Mouse (Mus musculus) ES-CJ7 (cell line): ENCODE results near the gene Tst.

Source experiments
- DNase-seq: peaks from one replicate; pipeline ENCODE4 v3.0.0; 2011; ENCODE audit warnings: low read depth, low spot score

The Tst gene

DNA sequence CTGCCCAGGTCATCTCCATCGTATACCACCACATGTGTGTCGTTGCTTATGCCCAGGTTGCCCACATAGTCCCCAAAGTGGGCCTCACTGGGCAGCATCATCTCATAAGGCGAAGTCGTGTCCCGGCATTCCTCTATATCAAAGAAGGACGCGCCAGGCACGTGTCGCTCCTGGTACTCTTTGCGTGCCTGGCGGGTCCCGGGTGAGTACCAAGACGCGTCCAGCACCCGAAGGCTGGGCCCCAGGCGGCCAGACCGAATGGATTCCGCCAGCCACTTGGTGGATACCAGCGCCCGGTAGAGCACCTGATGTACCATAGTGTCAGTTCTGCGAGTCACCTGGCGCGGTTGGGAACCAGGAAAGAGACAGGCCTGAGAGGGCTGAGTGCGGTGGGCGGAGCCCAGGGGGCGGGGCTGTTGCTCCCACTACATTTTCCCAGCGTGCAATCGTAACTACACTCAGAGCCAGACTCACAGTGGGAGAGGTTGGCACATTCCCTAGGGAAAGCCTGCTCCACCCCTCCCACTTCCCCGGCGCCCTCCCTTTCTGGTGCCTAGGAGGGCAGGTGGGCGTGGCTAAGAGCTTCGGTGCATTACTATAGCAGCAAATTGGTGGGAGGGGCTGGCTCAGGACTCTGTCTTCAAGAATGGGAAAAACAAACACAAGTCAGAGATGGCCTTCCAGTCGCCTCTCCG, at the start of gene Tst:
Gene Tst, minus strand, starts transcription at position 391 of the 695 bp plus-strand sequence.
- peak; percentile 99 for DNase-seq

DNA sequence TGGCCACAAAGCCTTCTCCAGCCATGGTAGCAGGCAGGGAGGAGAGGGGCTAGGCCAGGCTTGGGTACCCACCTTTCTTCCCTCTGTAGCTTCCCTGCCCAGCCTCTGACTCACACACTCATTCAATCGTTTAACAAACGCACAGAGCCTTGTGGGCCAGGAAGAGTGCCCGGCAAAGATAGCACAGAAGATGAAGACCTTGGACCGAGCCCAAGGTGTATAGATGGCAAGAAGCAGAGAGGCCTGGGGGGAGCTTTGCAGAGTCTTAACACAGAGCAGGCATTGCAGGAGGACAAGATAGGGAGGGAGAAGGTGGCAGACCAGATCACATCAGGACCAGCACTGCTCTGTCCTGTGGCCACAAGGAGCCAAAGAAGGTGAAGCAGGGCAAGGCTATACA, 49.5 kb upstream of the Tst start:
- DNase-seq: no peak

DNA sequence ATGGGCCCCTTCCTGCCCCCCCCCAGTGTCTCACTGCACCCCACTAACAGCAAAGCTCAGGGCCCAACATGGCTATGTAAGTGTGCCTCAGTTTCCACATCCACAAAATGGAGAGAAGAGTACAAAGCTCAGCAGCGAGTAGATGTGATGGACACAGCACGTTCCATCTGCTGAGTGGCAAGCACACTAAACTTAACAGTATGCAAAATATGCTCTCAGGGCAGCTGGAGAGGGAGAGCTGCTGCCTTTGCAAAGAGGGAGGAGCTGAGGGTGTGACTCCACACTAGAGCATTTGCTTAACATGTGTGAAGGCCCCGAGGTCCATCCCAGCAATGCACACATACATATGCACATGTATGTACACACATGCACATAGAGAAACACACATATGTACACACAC, 47.2 kb upstream of the Tst start:
- no peak for DNase-seq

DNA sequence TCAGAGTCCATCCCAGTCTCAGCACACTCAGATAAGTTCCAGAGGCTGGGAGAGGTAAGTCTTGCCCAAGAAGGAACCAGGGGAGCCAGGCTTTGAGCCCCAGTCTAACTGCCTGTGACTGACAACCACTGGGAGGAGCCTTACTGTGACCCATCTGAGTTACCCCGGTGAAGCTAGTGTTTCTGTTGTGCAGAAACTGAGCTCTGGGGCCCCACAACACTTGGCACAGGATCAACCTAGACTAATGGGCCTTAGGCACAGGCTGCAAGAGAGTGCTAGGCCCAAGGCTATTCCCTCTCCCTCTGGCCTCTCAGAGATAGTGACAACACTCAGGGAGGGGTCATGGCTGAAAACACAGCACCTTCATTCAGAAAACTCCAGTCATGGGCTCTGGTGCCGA, 45.5 kb upstream of the Tst start:
- no peak for DNase-seq

DNA sequence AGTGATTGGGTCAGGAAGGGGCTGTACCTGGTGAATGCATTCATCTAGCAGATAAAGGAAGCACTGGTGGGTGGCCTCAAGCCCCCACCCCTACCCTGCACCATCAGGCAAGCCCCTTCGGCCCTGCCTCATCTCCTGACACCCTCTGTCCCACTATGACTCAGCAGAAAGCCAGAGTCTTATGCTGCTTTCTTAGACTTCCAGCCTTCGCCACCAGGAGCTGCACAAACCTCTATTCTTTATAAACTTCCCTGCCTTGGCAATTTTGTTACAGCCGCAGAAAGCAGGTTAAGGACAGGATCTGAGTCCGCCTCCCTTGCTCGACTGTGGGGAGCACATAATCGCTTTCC, 44.7 kb upstream of the Tst start:
- DNase-seq: peak; percentile 83

DNA sequence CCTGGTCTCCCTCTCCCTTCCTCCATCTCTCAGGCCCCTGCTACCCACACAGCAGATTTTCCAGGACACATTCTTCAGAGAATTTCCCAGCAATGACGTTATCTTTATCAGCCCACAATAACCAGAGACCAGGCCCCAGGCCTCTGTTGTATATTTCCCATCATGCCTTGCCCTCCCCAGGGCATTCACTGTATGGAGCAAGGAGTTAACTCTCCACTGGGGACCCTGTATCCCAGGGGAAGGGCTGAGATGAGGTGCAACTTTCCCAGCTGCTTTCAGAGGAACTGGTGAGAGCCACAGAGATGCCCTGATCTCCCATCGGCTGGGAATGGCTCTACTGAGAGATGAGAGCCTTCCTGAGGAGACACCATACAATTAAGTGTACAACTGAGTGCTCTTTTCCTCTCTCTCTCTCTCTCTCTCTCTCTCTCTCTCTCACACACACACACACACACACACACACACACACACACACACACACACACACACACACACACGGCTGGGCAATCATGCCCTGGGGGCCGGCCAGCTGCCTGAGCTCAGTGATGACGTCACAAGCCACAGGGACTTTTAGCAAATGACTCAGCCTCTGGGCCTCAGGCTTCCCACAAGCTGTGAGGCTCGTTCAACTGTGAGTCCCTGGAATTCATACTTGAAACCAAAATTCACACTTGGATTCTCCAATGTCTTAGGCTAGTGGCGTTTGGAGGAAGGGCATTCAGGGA, 44.1 kb upstream of the Tst start:
- DNase-seq: no peak

DNA sequence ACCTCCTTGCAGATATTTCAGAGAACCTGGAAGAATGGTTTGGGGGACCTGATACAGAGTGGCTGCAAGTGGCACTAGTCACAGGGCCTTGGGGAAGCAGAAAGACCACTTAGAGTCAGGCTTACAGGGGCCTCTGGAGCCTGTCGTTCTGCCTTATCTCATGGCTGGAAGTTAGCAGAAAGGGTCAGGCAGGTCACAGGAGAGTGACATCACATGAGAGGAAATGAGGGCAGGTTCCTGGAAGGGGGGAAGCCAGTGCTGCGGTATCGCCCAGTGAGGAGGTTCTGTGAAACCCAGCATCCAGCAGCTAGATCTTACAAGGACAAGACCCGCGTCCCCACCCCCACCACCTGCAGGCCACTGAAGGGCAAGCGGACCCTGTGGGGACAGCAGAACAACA, 43.4 kb upstream of the Tst start:
- no peak for DNase-seq

DNA sequence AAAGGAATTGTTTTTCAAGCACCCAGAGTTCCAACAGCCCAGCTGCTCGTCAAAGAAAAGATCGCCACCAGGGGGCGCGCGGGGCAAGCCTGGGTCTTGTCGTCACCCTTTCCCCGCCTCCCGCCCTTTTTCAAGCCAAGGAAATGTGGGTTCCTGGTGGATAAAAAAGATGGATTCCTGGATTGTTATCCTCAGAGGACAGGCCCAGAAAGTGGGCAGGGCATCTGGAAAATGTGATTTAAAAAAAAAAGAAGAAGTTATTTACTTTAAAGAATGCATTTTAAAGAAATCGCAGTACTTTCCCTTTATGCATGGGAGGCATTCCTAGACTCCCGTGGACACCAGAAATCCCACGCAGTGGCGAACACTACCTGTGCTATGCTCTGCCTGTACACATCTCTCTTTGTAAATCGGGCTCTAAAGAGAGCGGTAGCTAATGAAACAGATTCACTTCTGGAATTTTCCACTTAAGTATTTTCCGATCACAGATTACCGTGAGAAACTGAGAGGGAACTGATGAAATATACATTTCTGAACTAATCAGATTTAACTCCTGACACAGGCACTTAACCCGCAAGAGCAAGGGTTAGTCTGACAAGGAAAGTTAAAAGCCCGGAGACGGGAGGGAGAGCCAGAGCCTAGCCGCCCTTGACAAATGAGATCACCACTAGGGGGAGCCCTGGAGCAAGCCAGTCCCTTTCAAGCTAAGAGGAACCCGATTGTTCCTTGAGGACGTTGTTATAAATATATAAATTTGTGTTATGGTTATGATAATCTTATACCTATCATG, 42.2 kb upstream of the Tst start:
- peak; percentile 84 for DNase-seq

DNA sequence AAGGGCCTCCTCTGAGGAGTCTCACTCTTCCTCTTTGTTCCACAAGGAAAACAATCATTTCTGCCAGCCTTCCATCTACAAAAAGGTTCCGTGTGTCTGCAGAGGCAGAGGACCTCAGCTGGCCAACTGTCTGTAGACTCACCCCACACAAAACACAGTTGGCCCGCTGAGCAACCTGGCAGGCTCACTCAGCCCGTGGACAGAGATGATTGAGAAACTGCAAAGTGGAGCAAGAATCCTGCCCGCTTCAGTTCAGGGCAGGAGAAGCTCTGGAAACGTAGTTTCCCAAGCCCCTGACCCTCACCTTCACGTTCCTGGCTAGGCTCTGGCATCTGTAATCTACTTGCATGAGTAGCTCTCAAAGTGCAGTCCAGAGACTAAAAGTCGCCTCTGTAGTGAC, 41.4 kb upstream of the Tst start:
- no peak for DNase-seq

DNA sequence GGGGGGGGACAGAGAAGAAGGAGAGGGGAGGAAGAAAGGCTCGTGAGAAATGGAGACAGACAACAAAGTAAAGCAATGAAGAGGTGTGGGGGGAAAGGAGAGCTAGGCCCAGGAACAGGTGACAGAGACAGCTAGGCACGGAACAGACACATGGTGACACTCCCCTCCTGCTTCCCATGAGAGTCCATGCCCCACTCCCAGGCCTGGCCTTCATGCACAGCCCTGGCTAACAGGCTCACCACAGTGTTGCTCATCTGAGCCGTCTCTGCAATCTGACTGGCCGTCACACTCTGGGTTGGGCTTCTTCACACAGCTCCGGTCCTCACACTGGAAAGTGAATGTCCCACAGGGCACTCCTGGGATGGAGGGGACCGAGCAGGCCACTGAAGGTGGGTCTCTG, 38.1 kb upstream of the Tst start:
- DNase-seq: no peak

DNA sequence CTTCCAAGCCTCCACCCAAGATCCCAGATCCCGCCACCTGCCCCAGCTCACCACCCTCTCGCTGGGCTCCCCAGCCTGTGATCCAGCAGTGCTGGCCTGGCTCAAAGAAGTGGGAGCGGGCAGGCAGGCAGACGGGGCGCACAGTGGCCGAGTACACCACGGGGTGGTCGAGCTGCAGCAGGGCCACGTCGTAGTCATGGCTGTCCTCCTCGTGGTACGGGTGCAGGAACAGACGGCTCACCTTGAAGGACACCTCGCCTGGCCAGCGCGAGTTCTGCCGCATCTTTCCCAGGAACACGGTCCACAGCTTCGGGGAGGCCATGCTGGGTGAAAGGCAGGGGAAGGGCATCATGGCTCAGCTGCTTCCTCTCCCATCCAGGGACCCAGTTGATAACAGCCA, 36.5 kb upstream of the Tst start:
- DNase-seq: no peak

DNA sequence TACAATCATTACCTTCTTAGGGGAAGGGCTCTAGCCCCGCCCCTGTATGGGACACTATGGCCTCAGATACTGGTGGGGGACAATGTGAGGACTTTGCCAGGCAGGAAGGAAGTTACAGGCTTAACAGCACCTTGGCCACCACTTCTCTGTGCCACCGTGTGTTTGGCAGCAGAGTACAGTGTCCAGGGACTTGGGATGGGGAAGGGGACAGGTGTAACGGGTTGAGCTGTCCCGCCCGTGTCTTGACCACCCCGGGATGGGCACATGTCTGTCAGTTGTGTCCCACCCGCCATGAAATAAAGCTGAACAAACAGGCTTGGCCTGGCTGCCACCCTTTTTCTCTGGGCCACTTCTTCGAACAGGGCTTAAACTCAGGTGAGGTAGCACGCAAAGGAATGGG, 33.3 kb upstream of the Tst start:
- no peak for DNase-seq

DNA sequence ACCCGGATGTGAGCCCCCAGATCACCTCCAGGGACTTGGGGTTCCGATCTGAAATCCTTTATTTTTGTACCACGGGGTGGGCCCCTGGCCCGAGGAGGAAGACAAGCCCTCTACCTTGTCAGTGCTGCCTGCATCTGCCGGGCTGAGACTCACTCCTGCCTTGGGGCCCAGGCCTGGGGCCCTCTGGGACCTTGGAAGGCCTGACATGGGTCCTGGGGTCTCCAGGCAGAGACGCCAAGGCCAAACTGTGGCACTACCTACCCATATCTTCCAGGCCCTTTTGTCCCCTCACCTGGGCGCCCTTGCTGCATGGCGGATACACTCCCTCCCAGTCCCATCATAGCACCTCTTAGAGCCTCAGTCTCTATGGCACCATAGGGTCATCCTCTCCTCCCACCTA, 32.8 kb upstream of the Tst start:
- DNase-seq: no peak

DNA sequence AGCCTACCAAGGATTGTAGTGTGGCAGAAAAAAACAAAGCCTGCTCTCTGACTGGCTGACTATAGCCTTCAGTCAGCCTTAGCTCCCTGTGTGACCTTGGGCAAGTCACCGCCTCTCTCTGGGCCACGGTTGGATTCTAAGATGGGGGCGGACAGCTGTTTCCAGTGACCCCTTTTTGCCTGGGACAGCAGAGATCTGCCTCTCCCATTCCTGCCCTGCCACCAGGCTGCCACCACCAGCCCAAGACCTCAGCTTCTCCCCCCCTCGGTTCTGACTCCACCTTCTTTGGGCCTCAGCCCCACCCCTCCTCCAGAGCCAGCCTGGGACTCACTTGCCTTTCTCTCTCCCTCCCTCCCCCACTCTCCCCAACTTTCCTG, 32.3 kb upstream of the Tst start:
- DNase-seq: no peak

DNA sequence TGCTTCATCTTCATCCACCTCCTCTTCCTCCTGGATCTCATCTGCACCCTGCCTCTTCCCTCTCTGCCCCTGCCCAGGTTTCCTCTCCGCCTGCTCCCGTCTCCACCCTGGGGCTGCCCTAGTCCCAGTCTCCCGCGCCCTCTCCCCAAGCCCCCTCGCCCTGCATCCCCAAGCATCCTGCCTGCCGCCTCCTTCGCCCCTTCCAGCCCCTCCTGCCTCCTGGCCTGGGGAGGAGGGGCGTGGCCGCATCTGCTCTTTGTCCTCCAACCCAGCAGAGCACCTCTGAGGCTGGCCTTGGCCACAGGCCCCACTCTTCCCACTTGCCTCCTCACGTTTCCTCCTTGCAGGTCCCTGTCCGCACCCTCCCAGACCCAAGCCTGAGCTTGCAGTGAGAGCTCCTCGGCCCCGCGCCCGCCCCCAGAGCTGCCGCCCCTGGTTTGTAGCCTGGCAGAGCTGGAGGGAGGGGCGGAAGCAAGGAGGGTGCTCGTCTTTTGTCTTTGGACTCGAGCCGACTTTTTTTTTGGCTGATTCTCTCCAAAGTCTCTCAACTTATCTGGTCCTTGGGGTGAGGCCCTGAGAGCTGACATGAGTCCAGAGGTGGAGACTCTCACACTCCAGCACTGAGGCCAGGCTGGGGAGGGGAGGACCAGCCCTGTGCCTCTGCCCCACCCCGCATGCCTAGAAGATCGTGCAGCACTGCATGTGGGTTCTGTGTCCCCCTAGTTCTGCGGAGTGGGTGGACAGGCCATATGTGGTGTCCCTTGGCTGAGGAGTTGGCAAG, 31.7 kb upstream of the Tst start:
- DNase-seq: peak; percentile 42

DNA sequence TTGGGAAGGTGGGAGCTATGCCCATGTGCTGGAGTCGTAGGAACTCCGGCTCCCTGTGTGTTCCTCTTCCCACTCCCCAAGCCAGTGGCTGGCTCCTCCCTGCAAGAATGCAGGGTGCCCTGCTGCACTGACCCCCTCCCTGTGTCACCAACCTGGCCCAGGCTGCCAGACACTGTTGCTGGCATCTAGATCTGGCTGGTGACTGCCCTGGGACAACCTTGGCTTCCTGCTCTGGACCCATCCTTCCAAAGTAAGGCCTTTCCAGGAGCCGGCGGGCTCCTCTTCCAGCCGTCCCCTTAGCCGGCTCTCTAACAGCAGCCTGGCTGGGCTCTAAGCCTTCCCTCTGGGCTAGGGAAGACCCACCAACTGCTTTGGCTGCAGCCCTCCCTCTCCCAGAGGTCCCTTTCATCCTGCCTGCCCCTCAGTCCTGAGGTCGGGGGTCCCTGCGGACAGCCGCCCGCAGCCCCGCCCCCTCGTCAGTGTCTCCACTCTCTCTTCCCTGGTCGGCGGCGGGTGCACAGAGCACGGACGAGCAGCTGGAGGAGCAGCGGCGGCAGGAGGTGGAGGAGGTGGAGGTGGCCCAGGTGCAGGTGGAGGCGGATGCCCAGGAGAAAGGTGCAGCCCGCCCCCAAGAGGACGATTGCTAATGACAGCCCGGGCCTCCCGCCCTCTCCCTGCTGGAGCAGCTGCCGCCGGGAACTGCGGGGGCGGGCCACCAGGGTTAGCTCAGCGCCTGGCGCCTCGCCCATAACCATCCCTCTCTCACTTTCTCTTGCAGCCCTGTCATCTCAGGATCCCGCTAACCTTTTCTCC, 30.9 kb upstream of the Tst start:
- peak; percentile 61 for DNase-seq

DNA sequence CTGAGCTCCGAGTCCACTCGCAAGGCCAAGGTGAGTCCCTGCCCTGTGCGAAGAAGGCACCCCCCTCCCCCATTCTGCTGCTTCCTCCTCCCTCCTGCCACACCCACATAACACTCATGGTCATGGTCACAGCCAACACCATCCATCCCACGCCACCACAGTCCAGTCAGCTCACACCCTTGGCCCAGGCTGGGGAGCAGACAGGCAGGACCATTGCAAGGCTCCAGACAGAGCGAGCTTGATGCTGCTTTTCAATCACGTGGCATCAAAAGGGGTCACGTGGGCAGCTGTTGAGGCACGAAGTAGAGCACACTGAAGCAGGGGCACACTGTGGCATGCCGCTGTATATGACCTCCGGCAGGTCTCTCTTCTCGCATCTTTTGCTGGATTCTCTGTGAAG, 30.0 kb upstream of the Tst start:
- no peak for DNase-seq

DNA sequence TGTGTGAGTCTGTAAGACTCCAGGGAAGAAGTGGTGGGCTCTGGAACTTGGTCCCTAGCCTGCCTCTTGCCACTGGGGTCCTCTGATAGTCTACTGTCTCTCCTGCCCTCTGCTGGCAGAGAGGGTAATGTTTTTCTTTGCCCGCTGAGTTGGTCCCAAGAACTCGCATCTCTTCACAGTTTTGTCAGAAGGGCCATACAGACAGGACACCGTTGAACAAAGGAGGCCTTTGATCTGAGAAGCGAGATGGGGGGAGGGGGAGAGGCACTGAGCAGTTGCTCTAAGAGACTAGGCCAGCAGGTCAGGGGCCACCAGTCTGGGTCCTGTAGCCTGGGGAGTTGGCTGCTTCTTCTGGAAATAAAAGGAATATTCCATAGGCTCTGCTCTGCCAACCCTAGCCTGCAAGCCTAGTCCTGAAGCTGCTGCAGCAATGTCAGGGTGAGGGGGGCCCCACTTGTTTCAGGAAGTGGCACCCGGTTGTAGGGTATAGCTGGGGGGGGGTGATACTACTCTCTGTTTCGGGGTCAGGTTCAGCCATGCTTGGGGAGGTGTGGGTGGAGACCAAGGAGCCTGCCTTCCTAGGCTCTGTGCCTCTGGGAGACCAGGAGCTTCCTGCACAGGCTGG, 29.3 kb upstream of the Tst start:
- peak; percentile 61 for DNase-seq

DNA sequence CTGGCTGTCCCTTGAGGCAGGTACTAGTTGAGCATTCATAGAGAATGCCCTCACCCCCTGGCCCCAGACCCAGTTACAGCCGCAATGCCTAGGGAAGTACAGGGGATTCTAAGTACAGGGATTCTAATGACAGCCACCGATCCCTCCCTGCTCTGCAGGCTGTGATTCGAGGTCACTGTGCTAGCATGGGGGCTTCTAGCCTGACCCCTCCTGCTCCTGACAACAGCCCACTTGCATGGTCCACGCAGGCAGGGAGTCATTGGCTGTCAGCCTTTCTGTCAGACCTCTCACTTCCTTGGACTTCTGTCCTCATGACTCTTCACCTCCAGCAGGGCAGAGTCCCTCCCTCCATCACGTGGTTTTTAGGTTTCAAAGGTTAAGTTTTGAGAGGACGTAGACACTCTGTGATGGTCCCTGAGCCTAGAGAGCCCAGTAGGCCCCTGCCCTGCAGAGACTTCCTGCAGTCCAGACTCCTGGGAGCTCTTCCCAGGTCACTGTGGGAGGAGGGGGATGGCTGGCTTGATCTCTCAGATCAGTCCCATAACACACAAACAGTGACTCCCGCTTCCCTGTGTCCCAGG, 25.9 kb upstream of the Tst start:
- no peak for DNase-seq

DNA sequence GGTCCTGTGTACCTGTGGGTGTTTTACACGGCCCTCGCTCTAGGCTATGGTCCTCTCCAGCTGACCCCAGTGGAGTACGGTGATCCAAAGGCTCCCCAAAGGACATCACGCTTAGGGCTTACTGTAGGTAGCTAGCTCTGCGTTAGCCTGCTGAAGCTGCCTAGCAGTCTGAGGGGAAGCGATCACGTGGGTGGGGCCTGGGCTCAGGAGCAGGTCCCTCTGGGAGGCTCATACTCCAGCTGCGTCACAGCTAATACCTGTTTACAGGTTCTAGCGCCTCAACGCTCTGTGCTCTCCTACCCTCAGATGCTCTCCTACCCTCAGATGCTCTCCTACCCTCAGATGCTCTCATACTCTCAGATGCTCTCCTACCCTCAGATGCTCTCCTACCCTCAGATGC, 25.2 kb upstream of the Tst start:
- DNase-seq: no peak
